Mouse (Mus musculus) layer of hippocampus, adult 9-10 months (tissue): ENCODE results near the gene Gm45808.
"Not testable (repeated sequence)": the region's sequence is repeated elsewhere in the genome, so short reads cannot be mapped to it uniquely, and the experiment has no call there.

Source experiments
- DNase-seq: peaks from one replicate; pipeline ENCODE4 v3.0.0; 2022; ENCODE audit warnings: low spot score

The Gm45808 gene

DNA sequence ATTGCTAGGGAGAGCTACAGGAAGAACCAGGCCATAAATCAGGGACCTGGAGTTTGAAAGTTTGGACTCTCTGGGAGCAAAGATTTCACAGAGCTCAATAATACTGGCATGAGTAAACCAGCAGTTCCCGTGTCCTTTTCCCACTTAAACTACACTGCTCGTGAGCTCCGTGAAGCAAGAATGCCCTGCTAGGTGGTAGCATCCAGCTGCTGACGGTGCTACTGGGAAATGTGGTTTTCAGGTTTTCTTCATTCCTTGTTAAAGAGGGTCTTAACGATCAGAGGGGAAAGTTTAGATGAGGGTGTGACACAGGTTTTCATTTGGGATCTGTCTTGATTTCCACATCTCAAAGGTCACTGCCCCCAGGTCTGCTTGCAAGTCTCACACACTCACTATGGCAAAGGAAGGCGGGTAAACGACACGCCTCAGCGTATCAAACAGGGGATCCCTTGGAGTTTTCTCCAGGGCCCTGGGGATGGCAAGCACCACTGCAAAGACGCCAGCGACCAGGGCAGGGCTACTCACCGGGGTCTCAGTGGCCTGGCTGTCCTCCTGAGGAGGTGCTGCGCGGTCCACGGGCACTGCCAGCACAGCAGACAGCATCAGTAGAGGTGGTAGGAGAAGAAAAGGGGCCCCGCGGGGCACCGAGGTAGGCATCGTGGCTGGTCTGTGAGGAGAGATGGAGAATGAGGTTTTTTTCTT lies 22.7 kb upstream of the Gm45808 start:
- no peak for DNase-seq

DNA sequence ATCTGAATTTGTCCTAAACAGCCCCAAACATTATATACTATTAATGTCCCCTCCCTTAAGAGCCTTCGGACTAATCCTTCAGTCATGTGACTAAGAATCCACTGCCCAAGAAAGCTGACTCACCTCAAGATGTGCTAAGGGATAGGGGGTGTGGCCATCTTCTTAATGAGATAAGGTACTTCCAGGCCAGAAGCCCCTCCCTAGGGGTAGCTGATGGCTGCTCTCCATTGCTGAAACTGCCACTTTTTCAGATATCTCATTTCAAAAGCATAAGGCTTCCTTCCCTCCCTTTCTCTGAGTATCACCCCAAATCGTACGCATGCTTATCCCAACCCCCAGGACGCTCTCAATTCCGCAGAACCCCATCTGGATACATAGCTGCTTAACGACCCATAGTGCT lies 21.9 kb upstream of the Gm45808 start:
- no peak for DNase-seq

DNA sequence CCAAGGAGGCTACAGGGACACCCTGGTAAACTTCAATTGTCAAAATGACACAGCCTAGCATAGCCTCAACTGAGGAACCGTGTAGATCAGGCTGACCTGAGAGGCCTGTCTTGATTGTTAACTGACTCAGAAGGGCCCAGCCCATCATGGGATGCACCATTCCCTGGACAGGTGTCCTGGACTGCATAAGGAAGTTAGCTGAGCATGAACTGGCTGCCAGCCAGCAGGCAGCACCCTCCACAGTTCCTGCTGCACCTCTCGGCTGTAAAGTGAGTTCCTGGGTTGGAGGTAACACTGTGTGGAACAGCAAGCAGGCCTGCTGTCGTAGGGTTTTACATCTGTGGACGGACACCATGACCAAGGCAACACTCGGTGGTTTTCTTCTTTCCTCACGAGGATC lies 21.0 kb upstream of the Gm45808 start:
- DNase-seq, result no peak

DNA sequence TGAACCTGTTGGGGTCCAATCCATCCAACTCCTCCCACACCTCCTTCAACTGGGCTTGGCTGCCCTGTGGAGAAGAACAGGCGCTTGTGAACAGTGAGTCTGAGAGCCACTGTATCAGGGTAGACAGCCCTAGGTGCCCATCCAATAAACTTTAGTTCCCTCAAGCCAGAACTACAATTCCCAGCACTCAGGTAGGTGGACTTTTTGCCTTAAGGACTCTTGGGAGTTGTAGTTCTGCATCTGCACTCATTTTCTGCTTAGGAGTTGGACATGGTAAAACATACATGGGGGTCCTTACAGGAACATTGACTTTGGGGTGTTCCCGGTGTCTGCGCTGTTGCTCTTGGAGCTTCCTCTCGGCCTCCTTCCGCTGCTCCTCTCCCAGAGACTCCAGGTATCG lies 11.8 kb upstream of the Gm45808 start:
- DNase-seq, result no peak

DNA sequence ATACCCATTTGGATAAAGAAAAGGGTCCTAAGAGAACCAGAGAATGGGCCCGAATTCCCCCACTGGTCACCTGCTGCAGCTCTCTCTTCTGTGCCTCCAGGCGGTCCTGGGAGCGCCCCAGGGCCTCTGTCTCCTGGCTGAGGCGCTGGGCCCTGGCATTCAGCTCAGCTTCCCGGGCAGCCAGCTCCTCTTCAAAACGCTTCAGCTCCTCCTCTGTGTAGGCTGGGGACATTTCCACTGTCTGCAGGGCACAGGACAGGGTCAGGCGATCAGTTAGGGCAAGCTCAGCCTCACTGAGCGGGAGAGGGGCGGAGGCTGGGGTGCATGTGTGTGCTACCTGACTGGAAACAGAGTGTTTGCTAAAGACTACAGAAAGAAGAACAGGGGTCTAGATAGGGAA lies 7.9 kb upstream of the Gm45808 start:
- no peak for DNase-seq

DNA sequence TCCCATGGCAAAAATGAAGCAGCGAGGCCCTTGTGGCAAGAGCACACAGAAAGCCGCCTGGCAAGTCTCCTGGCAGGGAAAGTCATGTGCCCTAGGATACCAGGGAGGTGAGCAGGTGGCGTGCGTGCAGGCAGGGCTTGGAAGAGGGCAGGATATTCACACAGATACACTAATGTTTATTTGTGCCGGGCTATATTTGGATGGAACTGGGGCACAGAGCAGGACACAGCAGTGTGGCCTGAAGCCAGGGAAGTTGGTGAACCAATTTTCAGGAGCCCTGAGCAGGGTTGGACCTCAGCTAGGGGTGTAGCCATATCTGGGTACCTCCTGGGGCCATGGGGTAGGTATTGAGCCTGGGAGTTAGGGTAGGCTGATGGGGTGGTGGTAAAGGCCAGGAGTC lies 6.3 kb upstream of the Gm45808 start:
- DNase-seq, result no peak

DNA sequence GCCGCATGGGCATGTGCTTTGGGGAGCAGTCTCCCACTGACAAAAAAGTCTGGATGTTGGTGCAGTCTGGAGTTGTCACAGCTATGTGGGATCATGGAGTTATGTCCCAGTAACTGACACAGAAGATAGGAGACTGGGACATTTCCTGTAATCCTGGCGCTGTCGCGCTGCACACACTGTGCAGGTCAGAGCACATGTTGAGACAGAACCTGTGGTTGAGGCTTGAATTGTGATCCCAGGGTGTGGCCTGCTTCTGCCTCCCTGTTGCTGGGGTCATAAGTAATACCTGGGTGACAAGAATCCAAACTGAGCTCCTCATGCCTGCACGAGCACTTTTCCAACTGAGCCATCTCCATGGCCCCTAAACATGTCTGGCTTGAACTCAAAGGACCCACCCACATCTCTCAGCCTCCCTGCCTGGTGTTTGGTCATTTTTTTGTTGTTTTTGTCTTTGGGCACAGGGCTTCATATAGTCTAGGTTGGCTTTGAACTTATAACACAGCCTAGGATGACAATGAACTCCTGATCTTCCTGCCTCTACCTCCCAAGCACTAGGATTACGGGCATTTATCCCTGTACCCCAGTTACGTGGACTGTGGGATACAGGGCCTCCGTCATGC lies 5.7 kb upstream of the Gm45808 start:
- no peak for DNase-seq

DNA sequence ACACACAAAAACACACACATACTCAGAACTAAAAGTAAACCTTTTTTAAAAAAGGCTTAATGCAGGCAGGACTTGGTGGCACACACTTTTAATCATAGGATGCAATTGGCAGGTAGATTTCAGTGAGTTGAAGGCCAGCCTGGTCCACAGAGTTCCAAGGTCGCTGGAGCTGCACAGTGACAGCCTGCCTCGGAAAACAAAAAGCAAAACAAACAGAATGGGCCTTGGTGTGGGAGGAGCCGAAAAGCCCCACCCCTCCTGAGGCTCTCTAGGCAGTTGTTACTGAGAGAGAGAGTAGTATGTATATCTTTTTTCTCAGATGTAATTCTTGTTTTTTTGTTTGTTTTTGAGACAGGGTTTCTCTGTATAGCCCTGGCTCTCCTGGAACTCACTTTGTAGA lies 4.7 kb upstream of the Gm45808 start:
- no peak for DNase-seq

DNA sequence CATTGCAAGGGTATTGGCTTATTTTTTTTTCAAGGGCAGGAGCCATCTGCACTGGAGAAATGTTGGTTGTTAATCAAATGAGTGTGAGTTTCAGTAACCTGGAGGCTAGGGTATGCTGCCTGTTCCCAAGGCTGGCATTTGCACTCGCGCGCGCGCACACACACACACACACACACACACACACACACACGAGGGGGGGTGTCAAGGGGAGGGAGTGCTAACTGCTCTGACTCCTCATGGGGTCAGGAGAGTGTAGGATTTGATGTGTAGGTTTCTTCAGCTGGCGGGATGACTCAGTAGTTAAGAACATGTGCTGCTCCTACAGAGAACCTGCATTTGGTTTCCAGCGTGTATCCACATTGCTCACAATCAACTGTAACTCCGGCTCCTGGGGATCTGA lies 4.2 kb upstream of the Gm45808 start:
- DNase-seq, result no peak

DNA sequence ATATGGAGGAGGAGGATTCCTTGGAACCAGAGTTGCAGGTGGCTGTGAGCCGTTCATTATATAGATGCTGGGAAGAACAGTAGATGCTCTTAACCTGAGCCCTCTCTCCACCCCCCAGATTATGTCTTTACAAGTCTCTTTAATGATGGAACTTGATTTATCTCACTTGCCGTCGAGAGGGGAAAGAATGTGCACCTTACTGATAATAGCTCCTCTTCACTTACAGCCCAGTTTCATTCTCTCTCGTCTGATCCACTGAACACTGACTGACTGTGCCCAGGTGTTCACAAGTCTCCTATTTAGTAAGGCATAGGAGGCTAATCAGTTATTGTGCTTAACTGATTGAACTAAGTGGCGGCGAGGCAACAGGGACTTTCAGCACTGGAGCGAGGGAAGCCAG lies 3.0 kb upstream of the Gm45808 start:
- no peak for DNase-seq

DNA sequence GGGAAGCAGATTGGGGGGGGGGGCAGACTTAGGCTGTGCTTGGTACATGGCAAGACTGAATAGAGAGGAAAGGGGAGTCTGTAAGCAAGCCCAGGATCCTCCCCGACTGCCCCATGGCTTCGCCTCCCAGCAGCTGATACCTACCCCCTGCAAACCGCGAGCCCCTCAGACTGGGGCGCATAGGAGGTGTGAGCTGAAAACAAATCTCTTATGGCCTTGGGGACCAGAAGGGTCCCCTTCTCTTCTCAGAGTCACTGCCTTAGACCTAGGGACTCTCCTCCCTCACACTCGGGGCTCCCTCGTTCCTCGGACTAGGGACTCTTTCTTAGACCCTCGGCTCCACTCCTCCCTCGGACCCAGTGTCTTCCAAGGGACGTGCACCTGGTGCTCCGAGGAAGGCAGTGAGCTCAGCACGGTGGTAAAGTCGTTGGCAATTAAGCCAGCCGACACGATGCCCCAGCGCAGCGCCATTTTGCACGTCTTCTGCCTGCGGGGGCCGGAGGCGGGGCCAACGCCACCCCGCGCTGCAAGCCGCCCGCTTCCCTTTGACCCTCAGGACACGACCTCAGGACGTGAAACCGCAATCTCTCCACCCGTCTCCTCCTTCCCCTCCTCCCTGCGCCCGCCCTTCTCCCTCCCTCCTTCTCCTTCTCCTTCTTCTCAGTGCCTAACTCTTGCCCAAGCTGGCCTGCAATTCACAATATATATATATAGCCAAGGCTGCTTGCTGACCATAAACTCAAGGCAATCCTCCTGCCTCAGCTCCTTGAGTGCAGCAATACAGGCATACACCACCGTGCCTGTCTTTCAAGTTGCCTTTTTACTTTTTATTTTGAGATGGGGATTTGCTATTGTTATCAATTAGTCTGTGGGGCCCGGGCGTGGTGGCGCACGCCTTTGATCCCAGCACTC lies 1.9 kb upstream of the Gm45808 start, which contains the start of gene Dhdh:
TSS of gene Dhdh (minus strand) at position 513 of the 912 bp plus-strand sequence.
- DNase-seq, result no peak

DNA sequence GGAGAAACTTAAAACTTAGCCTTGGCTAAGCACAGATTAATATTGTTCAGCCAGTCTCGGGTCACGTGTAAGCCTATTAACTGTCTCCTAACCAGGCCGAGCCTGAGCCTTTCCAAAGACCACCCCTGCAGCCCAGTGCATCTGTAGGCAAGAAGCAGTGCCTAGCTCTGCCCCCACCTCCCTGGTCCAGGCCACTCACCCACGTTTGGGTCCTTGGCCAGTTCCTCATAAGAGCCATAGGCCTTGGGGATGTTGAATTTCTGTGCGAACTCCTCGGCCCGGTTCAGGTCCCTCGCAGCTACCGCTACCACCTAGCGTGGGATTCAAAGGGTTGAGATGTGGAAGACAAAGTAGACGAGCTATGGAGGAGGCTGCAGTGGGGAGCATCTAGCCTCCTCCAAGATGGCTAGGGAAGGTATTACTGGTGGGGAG lies 1.3 kb upstream of the Gm45808 start:
- DNase-seq, result no peak

DNA sequence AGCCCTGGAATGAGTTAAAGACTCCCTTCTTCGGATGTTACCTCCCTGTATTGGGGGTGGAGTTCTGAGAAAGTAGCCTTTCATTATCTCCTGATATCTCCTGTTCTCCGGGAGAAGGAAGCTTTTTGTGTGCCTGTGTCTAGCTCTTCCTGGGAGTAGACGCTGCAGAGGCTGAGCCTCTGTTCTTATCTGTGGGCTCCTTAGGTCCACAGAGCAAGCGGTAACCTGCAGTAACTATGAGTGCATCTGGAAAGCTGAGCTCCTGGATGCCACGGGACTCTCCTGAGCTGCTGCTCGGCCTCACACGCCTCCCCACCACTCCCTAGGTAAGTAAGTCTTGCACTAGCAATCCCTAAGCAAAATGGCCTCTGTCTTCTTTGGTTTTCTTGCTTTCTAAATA lies 453 bp downstream of the Gm45808 start:
- no peak for DNase-seq

DNA sequence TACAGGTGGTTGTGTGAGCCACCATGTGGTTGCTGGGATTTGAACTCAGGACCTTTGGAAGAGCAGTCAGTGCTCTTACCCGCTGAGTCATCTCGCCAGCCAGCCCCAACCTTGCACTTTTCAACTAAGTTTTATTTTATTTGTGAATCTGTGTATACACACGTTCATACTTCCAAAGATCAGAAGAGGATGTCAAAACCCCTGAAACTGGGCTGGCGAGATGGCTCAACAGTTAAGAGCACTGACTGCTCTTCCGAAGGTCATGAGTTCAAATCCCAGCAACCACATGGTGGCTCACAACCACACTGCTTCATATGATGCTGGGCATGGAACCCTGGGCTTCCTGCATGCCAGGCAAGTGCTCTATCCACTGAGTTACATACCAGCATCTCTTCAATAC lies 1.6 kb downstream of the Gm45808 start:
- DNase-seq, result not testable (repeated sequence)

DNA sequence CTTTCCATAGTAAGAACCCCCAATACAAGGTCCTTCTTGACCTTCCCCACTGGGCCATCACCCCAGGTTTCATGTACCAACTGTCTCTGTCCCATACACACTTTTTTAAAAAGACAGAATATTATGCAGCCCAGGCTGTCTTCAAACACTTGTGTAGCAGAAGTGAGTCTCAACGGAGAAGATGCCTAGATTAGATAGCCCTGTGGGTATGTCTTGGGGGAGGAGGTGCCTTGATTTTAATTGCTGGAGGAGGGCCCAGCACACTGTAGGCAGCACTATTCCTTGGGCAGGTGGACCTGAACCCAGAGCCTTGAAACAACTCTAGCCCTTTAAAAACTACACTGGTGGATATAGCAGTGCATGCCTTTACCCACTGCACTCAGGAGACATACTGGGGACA lies 4.4 kb downstream of the Gm45808 start:
- DNase-seq, result no peak

DNA sequence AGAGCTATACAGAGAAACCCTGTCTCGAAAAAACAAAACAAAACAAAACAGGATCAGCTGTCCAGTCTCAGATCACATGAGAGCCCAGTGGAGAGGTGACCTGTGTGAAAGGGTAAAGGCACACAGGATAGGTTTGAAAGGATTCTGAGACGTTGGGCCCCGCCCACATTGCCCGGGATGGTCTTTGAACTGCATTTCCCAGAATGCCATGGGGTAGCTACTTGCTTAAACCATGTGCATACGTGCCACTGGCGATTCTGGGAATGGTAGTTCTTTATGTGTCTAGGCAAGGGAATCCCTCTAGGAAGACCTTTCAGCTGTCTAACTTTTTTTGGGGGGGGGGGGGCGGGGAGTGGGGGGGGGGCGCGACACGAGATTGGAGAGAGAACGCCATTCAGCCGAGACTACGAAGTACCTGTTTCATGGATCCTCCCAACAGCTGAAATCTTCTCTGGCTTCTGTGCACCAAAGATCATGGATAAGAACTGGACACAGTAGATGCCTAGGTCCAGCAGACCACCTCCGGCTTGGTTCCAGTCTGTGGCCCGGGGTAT lies 5.2 kb downstream of the Gm45808 start, which contains the start of gene Tulp2:
TSS of gene Tulp2 (plus strand) at position 504 of the 554 bp plus-strand sequence.
- DNase-seq, result no peak

DNA sequence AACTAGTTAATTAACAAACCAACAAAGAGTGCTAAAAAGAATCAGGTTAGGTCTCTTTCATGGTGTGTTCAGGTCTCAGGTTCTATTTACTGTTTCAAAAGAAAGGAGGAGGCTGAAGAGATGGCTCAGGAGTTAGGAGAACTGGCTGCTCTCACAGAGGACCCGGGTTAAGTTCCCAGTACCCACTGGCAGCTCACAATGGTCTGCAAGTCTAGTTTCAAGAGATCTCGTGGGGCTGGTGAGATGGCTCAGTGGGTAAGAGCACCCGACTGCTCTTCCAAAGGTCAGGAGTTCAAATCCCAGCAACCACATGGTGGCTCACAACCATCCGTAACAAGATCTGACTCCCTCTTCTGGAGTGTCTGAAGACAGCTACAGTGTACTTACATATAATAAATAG lies 6.3 kb downstream of the Gm45808 start:
- DNase-seq, result not testable (repeated sequence)

DNA sequence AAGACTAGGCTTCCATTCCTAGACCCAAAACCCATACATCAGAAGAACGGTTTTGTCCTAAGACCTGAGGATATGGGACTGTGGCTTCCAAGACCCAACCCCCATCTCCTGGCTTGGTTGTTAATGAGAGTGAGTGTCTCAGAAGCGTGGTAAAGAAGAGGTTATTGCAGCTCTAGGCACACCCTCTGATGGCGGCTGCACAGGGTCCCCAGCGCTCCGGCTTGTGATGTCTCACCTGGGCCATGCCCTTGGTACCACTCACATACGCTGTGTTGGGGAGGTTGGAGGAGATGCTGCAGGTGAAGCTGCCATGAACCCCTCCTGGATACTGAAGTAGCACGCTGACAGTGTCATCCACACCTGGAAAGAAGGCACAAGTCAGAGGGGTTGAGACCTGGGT lies 7.8 kb downstream of the Gm45808 start:
- DNase-seq, result no peak

DNA sequence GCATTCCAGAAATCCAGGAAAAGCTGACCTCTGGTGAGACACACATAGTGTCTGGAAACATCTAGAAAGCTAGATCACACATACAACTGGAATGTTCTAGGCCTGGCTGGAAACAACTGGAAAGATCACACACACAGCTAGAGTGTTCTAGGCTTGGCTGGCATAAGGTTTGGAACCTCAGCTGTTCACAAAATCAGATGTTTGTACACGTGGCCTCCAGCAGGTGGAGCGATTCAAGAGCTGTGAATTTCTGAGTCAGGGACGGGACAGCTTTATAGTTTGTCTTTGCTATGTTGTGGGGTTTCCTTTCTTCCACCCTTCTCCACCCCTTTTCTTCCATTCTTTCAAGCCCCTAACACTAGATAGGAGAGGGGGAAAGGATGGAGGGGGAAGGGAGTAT lies 9.6 kb downstream of the Gm45808 start:
- no peak for DNase-seq

DNA sequence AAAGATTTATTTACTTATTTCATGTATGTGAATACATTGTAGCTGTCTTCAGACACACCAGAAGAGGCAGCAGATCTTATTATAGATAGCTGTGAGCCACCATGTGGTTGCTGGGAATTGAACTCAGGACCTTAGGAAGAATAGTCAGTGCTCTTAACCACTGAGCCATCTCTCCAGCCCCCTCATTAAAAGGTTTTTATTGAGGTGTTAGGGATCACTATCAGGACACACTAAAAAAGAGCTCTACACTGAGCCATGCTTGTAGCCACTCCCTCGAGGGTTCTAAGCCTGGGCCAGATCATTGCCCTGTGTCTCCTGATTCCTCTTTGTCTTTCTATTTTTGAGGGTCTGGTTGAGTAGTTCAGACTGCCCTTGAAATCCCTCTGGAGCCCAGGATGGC lies 10.2 kb downstream of the Gm45808 start:
- DNase-seq, result no peak

DNA sequence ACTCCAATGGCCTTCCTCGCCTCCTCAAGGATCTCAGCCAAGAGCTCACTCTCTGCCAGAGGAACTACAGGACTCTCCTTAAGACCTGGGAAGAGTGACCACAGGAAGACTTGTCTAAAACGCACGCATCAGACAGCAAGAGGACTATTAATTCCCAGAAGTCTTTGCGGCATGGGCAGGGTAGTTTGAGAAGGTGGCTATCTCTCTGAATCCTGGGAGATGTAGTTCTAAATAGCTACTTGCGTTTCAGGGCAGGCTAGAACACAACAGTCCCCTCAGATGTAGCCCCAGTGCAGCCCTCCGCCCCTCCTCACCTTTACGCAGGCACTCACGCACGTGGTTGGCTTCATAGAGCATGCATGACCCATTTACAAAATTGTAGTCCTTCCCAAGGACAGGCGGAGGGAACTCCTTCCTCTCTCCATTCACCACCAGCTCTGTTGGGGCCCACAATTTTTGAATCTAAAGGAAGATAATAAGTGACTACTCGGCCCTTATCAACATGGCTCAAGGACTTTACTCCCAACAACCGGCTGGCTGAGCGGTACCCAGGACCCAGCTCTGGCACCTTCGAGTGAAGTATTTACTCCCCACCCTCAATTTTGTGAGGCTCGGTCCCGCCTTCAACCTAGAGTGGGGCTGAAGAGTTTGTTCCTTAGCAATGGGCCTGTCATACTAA lies 11.2 kb downstream of the Gm45808 start:
- DNase-seq, result no peak

DNA sequence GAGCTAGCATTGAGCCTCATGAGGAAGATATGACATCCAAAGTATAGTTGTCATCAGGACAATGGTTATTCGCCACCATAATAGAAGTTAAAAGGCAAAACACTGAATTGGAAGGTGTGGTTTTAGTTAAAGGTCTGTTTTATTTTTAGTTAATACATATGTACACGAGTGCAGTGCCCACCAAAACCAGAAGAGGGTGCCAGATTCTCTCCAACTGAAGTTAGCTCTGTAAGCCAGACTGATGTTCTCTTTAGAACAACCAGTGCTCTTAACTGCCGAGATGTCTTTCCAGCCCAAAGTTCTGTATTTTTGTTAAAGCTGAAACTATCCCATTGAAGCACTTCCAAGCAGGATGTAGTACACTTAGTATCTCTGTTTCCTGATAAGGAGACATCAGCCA lies 15.7 kb downstream of the Gm45808 start:
- DNase-seq, result peak; percentile 82
